Mouse (Mus musculus) frontal cortex, adult 2 months (tissue): ENCODE results near the gene Olfr532. TPM values are rescaled to one million over a fixed set of nuclear protein-coding genes. Genes with fewer than 3 reads are reported as not detected.
"Not testable (repeated sequence)": the region's sequence is repeated elsewhere in the genome, so short reads cannot be mapped to it uniquely, and the experiment has no call there.

Source experiments
- DNase-seq, 2 experiments: peaks; one replicate each; pipeline ENCODE4 v3.0.0; 2022; ENCODE audit warnings: low spot score in 1 of 2; ENCODE audit errors: extremely low spot score in 1 of 2
- polyA plus RNA-seq: library from polyadenylated mRNA; depleted of rRNA; stranded (reverse); fragments of >200 nt; gene quantifications from 2 replicates; pipeline ENCODE4 v1.2.3, GENCODE M21; 2012; rRNA removed

The Olfr532 gene
- polyA plus RNA-seq, result 0.02 and 0.11 TPM in 2 replicates

- no peak for DNase-seq
These were observed at the start of gene Olfr532 for GRCm38 (mm10) chr7:140421539-140421938. Gene Olfr532 (minus strand): TSS chr7:140421639.

GRCm38 (mm10) chr7:140463070-140463469 lies 41.6 kb upstream of the Olfr532 start, which contains the start of gene Olfr533:
Gene Olfr533 (plus strand): TSS chr7:140463370.
- not testable (repeated sequence) for DNase-seq

- DNase-seq, result no peak
These were observed 21.7 kb upstream of the Olfr532 start for GRCm38 (mm10) chr7:140443141-140443540.

- DNase-seq, result no peak
These were observed 18.6 kb downstream of the Olfr532 start, which contains the start of gene Olfr531 for GRCm38 (mm10) chr7:140402818-140403217. Gene Olfr531 (minus strand): TSS chr7:140402918.

GRCm38 (mm10) chr7:140376911-140377310 lies 44.5 kb downstream of the Olfr532 start:
- DNase-seq, result no peak

- DNase-seq, result no peak
These were observed 45.2 kb downstream of the Olfr532 start, which contains the start of gene Olfr530 for GRCm38 (mm10) chr7:140376231-140376630. Gene Olfr530 (minus strand): TSS chr7:140376331.

GRCm38 (mm10) chr7:140374300-140374699 lies 47.1 kb downstream of the Olfr532 start:
- DNase-seq, result no peak

Other genes with a start within 250 kb of the Olfr532 start
- gene Olfr523, start 248.4 kb downstream of the Olfr532 start, polyA plus RNA-seq, result 0.04 and 0.08 TPM in 2 replicates
- not detected in 2 replicates for gene Olfr524, start 215.7 kb downstream of the Olfr532 start, polyA plus RNA-seq
- gene Cd163l1, start 203.4 kb downstream of the Olfr532 start, polyA plus RNA-seq, result 0.17 and 0.24 TPM in 2 replicates
- gene 5830411N06Rik, start 174.4 kb downstream of the Olfr532 start, polyA plus RNA-seq, result 0.04 and 0.06 TPM in 2 replicates
- not detected in 2 replicates for gene Olfr525, start 100.8 kb downstream of the Olfr532 start, polyA plus RNA-seq
- 0.04 TPM in 1 of 2 replicates, not detected in the other for gene Olfr527, start 87.6 kb downstream of the Olfr532 start, polyA plus RNA-seq
- gene Olfr60, start 60.0 kb downstream of the Olfr532 start, polyA plus RNA-seq, result 0.04 and 0.27 TPM in 2 replicates
- not detected in 2 replicates for gene Olfr530, start 45.3 kb downstream of the Olfr532 start, polyA plus RNA-seq
- 0.13 TPM in 1 of 2 replicates, not detected in the other for gene Olfr531, start 18.7 kb downstream of the Olfr532 start, polyA plus RNA-seq
- gene Olfr533, start 41.7 kb upstream of the Olfr532 start, polyA plus RNA-seq, result 0.06 and 0.32 TPM in 2 replicates
- gene Olfr535, start 62.6 kb upstream of the Olfr532 start, polyA plus RNA-seq, result 0.02 TPM in 1 of 2 replicates, not detected in the other
- gene Olfr536, start 85.8 kb upstream of the Olfr532 start, polyA plus RNA-seq, result 0.02 and 0.06 TPM in 2 replicates
- not detected in 2 replicates for gene Olfr538, start 146.2 kb upstream of the Olfr532 start, polyA plus RNA-seq
- gene Olfr46, start 179.6 kb upstream of the Olfr532 start, polyA plus RNA-seq, result 0.02 TPM in 1 of 2 replicates, not detected in the other
- gene Olfr61, start 207.3 kb upstream of the Olfr532 start, polyA plus RNA-seq, result 0.10 and 0.11 TPM in 2 replicates
- 0.19 TPM in 1 of 2 replicates, not detected in the other for gene Olfr53, start 224.8 kb upstream of the Olfr532 start, polyA plus RNA-seq
- 0.04 and 0.21 TPM in 2 replicates for gene Olfr539, start 238.3 kb upstream of the Olfr532 start, polyA plus RNA-seq